Mouse (Mus musculus) liver, embryonic 13.5 days (tissue): ENCODE data around the gene Snrpd2. TPM values are rescaled to one million over a fixed set of nuclear protein-coding genes. Genes with fewer than 3 reads are reported as not detected.

ENCODE experiments used
- microRNA counts: library from miRNA; unstranded; fragments of <30 nt; microRNA quantifications from one replicate; lab custom pipeline; 2016
- microRNA-seq: library from miRNA; unstranded; fragments of <30 nt; microRNA quantifications from one replicate; pipeline ENCODE4, GENCODE M21; 2016
- polyA plus RNA-seq: library from polyadenylated mRNA; unstranded; fragments of >200 nt; fragmentation: Nextera tagmentation; extraction: Ambion mirVana; gene quantifications from 2 replicates; pipeline ENCODE4 v1.2.1, GENCODE M21; 2015

The Snrpd2 gene
- polyA plus RNA-seq, 1 experiment from 2014 or later = 89.4 TPM

MicroRNAs within 50 kb of the gene (microRNA counts, 519-probe panel; counts per million panel counts)
- microRNA mmu-miR-330 (lab: Ali Mortazavi, UCI) = 114 counts per million

Small RNAs within 50 kb of the gene (microRNA-seq; reads per million reads assigned to microRNA genes)
- 212 reads per million, percentile 58 among the genes with 10 or more reads in this experiment for gene Mir330

Other genes starting within 250 kb of the Snrpd2 start
- 10.7 and 12.3 TPM in 2 replicates for gene Ccdc61, start 239.3 kb upstream of the Snrpd2 start, polyA plus RNA-seq
- 0.08 TPM in 2 replicates for gene Nova2, start 223.8 kb upstream of the Snrpd2 start, polyA plus RNA-seq
- not detected in 2 replicates for gene Nanos2, start 162.3 kb upstream of the Snrpd2 start, polyA plus RNA-seq
- 0.37 and 0.82 TPM in 2 replicates for gene Mypop, start 158.5 kb upstream of the Snrpd2 start, polyA plus RNA-seq
- gene Irf2bp1, start 145.7 kb upstream of the Snrpd2 start, polyA plus RNA-seq = 9.2 and 9.3 TPM in 2 replicates
- gene Foxa3, start 126.2 kb upstream of the Snrpd2 start, polyA plus RNA-seq = 25.6 and 29.4 TPM in 2 replicates
- gene Sympk, start 125.3 kb upstream of the Snrpd2 start, polyA plus RNA-seq = 15.0 and 17.4 TPM in 2 replicates
- not detected in 2 replicates for gene Rsph6a, start 95.0 kb upstream of the Snrpd2 start, polyA plus RNA-seq
- gene Dmwd, start 73.5 kb upstream of the Snrpd2 start, polyA plus RNA-seq = 3.2 and 4.2 TPM in 2 replicates
- 8.5 and 10.1 TPM in 2 replicates for gene Dmpk, start 65.9 kb upstream of the Snrpd2 start, polyA plus RNA-seq
- 0.67 and 0.82 TPM in 2 replicates for gene Six5, start 55.1 kb upstream of the Snrpd2 start, polyA plus RNA-seq
- 0.17 and 0.30 TPM in 2 replicates for gene Gm4969, start 31.4 kb upstream of the Snrpd2 start, polyA plus RNA-seq
- gene Fbxo46, start 29.9 kb upstream of the Snrpd2 start, polyA plus RNA-seq = 5.6 and 6.4 TPM in 2 replicates
- 4.0 and 4.3 TPM in 2 replicates for gene Qpctl, start 431 bp upstream of the Snrpd2 start, polyA plus RNA-seq
- gene Gipr, start 16.4 kb downstream of the Snrpd2 start, polyA plus RNA-seq = 0.17 and 0.28 TPM in 2 replicates
- 3.6 and 4.4 TPM in 2 replicates for gene Eml2, start 26.7 kb downstream of the Snrpd2 start, polyA plus RNA-seq
- 0.31 and 0.48 TPM in 2 replicates for gene Gpr4, start 62.8 kb downstream of the Snrpd2 start, polyA plus RNA-seq
- gene Opa3, start 78.6 kb downstream of the Snrpd2 start, polyA plus RNA-seq = 17.3 and 18.8 TPM in 2 replicates
- 45.6 and 46.7 TPM in 2 replicates for gene Vasp, start 122.1 kb downstream of the Snrpd2 start, polyA plus RNA-seq
- not detected in 2 replicates for gene Ppm1n, start 130.3 kb downstream of the Snrpd2 start, polyA plus RNA-seq
- 4.0 and 4.1 TPM in 2 replicates for gene Rtn2, start 132.9 kb downstream of the Snrpd2 start, polyA plus RNA-seq
- 0.03 TPM in 1 of 2 replicates, not detected in the other for gene Fosb, start 160.3 kb downstream of the Snrpd2 start, polyA plus RNA-seq
- 19.1 and 21.0 TPM in 2 replicates for gene Ercc1, start 195.1 kb downstream of the Snrpd2 start, polyA plus RNA-seq
- gene Cd3eap, start 209.8 kb downstream of the Snrpd2 start, polyA plus RNA-seq = 15.0 and 16.3 TPM in 2 replicates
- gene Ppp1r13l, start 210.0 kb downstream of the Snrpd2 start, polyA plus RNA-seq = 1.1 and 1.2 TPM in 2 replicates
- gene Ercc2, start 232.3 kb downstream of the Snrpd2 start, polyA plus RNA-seq = 8.6 and 9.9 TPM in 2 replicates